Mouse (Mus musculus) liver, embryonic 12.5 days (tissue): ENCODE data around the gene Lrp6. TPM values are rescaled to one million over a fixed set of nuclear protein-coding genes. Genes with fewer than 3 reads are reported as not detected.

Source experiments
- ATAC-seq: fragments of 200-750 bp; cut with Nextera tagmentation; 2 replicates; pipeline ENCODE4 v1.8.0; 2017; ENCODE audit warnings: moderate number of reproducible peaks, mild to moderate bottlenecking, moderate library complexity
- H3K27ac ChIP-seq: fragments of 300-500 bp; sonication (generic); 2 replicates; pipeline ENCODE4 v1.5.1; 2016; ENCODE audit warnings: mild to moderate bottlenecking
- H3K27me3 ChIP-seq: fragments of 300-500 bp; sonication (generic); replicated peaks from 2 replicates; pipeline ENCODE4 v1.6.1; 2016; ENCODE audit warnings: mild to moderate bottlenecking, moderate library complexity
- H3K36me3 ChIP-seq: fragments of 300-500 bp; sonication (generic); 2 replicates; pipeline ENCODE4 v1.6.1; 2016; ENCODE audit warnings: mild to moderate bottlenecking, moderate library complexity
- H3K4me1 ChIP-seq: fragments of 300-500 bp; sonication (generic); 2 replicates; pipeline ENCODE4 v1.6.1; 2016
- H3K4me2 ChIP-seq: fragments of 300-500 bp; sonication (generic); 2 replicates; pipeline ENCODE4 v1.6.1; 2016; ENCODE audit warnings: mild to moderate bottlenecking, moderate library complexity
- H3K4me3 ChIP-seq: fragments of 300-500 bp; sonication (generic); 2 replicates; pipeline ENCODE4 v1.5.1; 2016; ENCODE audit warnings: mild to moderate bottlenecking, moderate library complexity
- H3K9ac ChIP-seq: fragments of 300-500 bp; sonication (generic); 2 replicates; pipeline ENCODE4 v1.6.1; 2016; ENCODE audit warnings: mild to moderate bottlenecking, moderate library complexity
- H3K9me3 ChIP-seq: fragments of 300-500 bp; sonication (generic); replicated peaks from 2 replicates; pipeline ENCODE4 v1.6.1; 2016; ENCODE audit warnings: mild to moderate bottlenecking, moderate library complexity
- WGBS: fragments of 180-500 bp; shearing (Covaris S2); methylation state at CpG from one replicate; pipeline ENCODE4 v1.1.7; 2016; ENCODE audit not compliant: insufficient replicate concordance; 5-methylcytosine and 5-hydroxymethylcytosine counted together
- polyA plus RNA-seq: library from polyadenylated mRNA; unstranded; fragments of >200 nt; fragmentation: Nextera tagmentation; extraction: Ambion mirVana; gene quantifications from 2 replicates; pipeline ENCODE4 v1.2.1, GENCODE M21; 2016

Lrp6 gene
- 12.6 and 13.1 TPM in 2 replicates for polyA plus RNA-seq

- Histone ChIP-seq H3K4me2 (peak within 1 kb of the TSS; percentile 86), H3K9ac (peak within 1 kb of the TSS; percentile 92), H3K4me3 (peak within 1 kb of the TSS; percentile 93), H3K27me3 (no peaks in the 10 kb centered on the region), H3K9me3 (no peaks in the 10 kb centered on the region), H3K4me1 (peaks cover 37% of the 10 kb centered on the region), H3K27ac (peak within 1 kb of the TSS; percentile 87), H3K36me3 (no peaks in the 10 kb centered on the region)
- ATAC-seq: peak; percentile 87
- WGBS: under 1% methylated on average over 90 of the region's 99 CpGs
These were observed at the start of gene Lrp6 for GRCm38 (mm10) chr6:134566818-134567485. Gene Lrp6 (minus strand): TSS chr6:134566965.

DNA sequence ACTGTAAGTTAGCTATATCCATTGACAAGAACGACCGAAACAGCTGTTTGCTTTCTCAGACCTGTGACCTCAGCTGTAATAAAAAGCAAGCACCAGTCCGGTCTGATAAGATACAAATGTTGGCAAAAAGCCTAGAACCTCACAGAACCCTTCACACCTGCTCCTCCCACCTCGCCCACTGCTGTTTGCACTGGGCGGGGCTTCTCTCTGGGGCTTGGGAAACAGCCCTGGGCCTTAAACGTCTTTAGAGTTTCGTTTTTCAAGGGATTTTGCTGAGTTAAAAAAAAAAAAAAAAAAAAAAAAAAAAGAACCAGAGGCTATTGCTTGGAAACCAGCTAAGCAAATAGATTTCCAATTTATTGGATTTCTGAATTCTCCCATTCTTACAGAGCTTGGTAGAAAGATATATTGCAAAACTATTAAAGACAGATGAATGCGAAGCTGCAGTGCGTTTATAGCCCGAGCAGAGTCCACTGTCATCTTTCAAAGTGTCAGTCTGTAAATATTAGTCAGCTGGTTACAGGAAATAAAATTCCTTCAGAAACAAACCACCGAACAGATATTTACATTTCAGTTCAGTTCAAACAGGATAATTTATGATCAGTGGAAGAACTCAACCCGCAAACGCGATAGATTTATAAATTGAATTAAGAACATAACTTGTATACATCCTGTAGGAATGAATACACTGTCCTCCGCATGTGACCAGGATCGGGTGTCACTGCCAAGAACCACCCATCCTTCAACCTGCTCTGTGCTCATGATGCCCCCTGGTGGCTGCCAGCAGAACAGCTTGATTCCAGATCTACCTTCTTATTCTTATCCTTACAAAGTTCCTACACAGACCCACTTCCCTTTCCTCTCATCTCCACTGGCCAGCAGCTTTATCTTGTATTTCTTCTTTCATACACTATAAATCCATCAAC is 48.2 kb upstream of the Lrp6 start:
- no peaks in the 10 kb centered on the region for H3K9me3 ChIP-seq
- peak overlapping the region; percentile 59 for H3K4me2 ChIP-seq
- no peak overlapping the region for H3K9ac ChIP-seq
- no peak overlapping the region for H3K27ac ChIP-seq
- ATAC-seq: peak; percentile 70
- H3K4me3 ChIP-seq: peak overlapping the region; percentile 24
- no peaks in the 10 kb centered on the region for H3K36me3 ChIP-seq
- H3K27me3 ChIP-seq: no peaks in the 10 kb centered on the region
- 17% methylated on average over 16 of the region's 16 CpGs for whole genome bisulfite sequencing
- peaks cover 13% of the 10 kb centered on the region for H3K4me1 ChIP-seq

DNA sequence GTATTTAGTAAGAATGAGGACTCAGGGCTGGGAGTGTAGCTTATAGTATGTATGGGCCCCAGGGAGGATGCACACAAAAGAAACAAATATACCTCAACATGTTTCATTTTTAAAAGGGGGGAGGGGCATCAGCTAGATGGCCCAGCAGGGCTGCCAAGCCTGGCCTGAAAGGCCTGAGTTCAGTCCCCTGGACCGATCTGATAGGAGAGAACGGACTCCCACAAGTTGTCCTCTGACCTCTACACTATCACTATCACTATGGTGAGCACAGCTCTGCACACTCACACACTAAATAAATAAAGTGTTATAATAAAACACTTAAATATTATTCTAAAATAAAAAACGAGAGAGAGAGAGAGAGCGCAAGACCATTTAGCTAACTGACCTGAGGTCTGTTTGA is 47.6 kb upstream of the Lrp6 start:
- 69% methylated on average over 4 of the region's 4 CpGs for WGBS
- peaks cover 13% of the 10 kb centered on the region for H3K4me1 ChIP-seq
- H3K4me2 ChIP-seq: peak overlapping the region; percentile 59; the same call in 1 of the 2 replicates
- H3K9ac ChIP-seq: no peak overlapping the region
- ATAC-seq: peak; percentile 63; the same call in 1 of the 2 replicates
- H3K9me3 ChIP-seq: no peaks in the 10 kb centered on the region
- H3K27me3 ChIP-seq: no peaks in the 10 kb centered on the region
- no peaks in the 10 kb centered on the region for H3K36me3 ChIP-seq
- H3K4me3 ChIP-seq: no peak overlapping the region
- H3K27ac ChIP-seq: no peak overlapping the region

DNA sequence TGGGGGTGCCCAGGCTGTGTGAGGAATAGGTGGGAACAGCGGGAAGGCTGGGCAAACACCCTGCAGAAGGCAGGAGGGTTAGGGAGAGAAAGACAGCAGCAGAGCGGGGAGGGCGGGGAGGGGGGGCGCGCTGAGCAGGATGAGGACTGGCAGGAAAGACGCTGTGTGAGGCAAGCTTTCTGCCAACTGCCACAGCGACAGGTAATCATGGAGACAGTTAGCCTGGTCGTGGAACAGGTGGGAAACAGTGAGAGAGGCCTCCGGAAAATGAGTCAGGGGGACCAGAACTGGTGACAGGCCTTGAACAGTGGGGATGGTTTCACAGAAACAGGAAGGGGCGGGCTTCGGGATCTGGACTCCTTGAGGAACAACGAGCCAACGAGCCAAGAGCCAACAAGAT is 45.1 kb upstream of the Lrp6 start:
- WGBS: 53% methylated on average over 13 of the region's 13 CpGs
- ATAC-seq: no peak
- H3K4me2 ChIP-seq: no peak overlapping the region

GRCm38 (mm10) chr6:134610380-134610779 is 43.6 kb upstream of the Lrp6 start:
- Histone ChIP-seq H3K9me3 (no peaks in the 10 kb centered on the region), H3K4me1 (peaks cover 13% of the 10 kb centered on the region), H3K4me3 (no peak overlapping the region), H3K27me3 (0 out of 2 replicates have a peak, but pooled peaks cover 1% of the 10 kb centered on the region), H3K27ac (no peak overlapping the region), H3K9ac (no peak overlapping the region), H3K4me2 (no peak overlapping the region), H3K36me3 (no peaks in the 10 kb centered on the region)
- 76% methylated on average over 9 of the region's 9 CpGs for WGBS
- no peak for ATAC-seq

More for the DNA sequence above, 45.1 kb upstream of the Lrp6 start:
- H3K9ac ChIP-seq: no peak overlapping the region
- H3K4me3 ChIP-seq: no peak overlapping the region
- no peaks in the 10 kb centered on the region for H3K36me3 ChIP-seq
- H3K4me1 ChIP-seq: peaks cover 13% of the 10 kb centered on the region
- no peaks in the 10 kb centered on the region for H3K27me3 ChIP-seq
- no peak overlapping the region for H3K27ac ChIP-seq
- H3K9me3 ChIP-seq: no peaks in the 10 kb centered on the region

DNA sequence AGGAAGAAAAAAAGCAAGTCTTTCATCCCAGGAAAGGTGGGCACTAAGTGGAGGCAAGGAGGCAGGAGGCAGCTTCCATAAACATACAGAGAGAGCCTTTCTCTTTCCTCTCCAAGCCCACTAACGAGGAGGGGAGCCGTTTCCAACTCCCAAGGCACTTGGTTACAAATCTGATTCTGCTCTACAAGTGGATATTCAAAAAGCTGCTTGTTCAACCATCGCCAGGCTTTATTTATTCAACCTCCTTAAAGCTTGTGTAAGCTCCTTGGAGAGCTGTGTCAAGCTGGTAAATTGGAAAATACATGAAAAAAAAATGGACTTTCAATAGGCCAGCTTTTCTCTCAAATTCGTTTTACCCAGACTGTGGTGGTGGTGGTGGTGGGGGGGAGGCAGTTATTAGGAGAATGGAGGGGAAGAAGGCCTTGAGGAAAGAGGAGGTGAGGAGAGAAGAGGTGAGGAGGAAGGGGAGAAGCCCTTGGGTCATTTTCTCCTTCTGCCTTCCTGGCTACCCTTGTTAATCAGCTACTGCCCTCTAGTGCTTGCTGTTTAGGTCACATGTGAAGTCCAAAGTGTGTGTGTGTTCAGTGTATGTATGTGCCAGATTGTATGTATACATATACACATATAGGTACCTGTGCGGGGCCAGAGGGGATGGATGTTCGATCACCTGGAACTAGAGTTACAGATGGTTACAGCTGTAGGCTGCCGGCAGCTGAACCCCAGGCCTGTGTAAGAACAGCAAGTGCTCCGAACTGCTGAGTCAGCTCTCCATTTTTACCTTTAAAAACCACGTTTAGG is 40.4 kb upstream of the Lrp6 start:
- Histone ChIP-seq H3K4me3 (no peak overlapping the region), H3K9ac (no peak overlapping the region), H3K27ac (no peak overlapping the region), H3K36me3 (no peaks in the 10 kb centered on the region), H3K27me3 (peaks cover 7% of the 10 kb centered on the region; the same call in 1 of the 2 replicates), H3K9me3 (no peaks in the 10 kb centered on the region), H3K4me1 (peaks cover 2% of the 10 kb centered on the region; the same call in 1 of the 2 replicates), H3K4me2 (no peak overlapping the region)
- ATAC-seq: peak; percentile 53; the same call in 1 of the 2 replicates
- WGBS: 48% methylated on average over 9 of the region's 9 CpGs

DNA sequence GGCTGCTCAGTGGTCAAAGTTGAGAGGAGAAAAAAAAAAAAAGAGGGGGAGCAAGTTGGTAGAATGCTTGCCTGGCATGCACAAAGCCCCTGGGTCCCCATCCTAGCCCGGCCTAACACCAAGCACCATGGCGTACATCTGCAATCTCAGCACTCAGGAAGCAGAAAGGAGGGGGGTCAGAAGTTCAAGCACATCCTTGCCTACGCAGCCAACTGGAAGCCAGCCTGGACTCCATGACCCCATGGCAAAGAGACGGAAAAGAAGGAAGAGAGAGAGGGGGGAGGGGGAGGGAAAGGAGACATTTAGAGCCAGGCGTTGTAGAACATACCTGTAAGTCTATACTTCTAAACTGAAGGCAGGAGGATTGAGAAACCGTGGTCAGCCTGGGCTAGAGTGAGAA is 39.8 kb upstream of the Lrp6 start:
- Histone ChIP-seq H3K9me3 (no peaks in the 10 kb centered on the region), H3K36me3 (no peaks in the 10 kb centered on the region), H3K4me1 (peaks cover 6% of the 10 kb centered on the region; the same call in 1 of the 2 replicates), H3K9ac (no peak overlapping the region), H3K4me3 (no peak overlapping the region), H3K4me2 (no peak overlapping the region), H3K27me3 (peaks cover 7% of the 10 kb centered on the region; the same call in 1 of the 2 replicates), H3K27ac (no peak overlapping the region)
- ATAC-seq: no peak
- 57% methylated on average over 6 of the region's 6 CpGs for WGBS

GRCm38 (mm10) chr6:134605196-134605595 is 38.4 kb upstream of the Lrp6 start:
- Histone ChIP-seq H3K27ac (no peak overlapping the region), H3K27me3 (peaks cover 7% of the 10 kb centered on the region; the same call in 1 of the 2 replicates), H3K4me1 (peaks cover 6% of the 10 kb centered on the region; the same call in 1 of the 2 replicates), H3K4me2 (no peak overlapping the region), H3K9ac (no peak overlapping the region), H3K9me3 (no peaks in the 10 kb centered on the region), H3K36me3 (no peaks in the 10 kb centered on the region), H3K4me3 (no peak overlapping the region)
- no peak for ATAC-seq
- WGBS: 71% methylated on average over 3 of the region's 3 CpGs

DNA sequence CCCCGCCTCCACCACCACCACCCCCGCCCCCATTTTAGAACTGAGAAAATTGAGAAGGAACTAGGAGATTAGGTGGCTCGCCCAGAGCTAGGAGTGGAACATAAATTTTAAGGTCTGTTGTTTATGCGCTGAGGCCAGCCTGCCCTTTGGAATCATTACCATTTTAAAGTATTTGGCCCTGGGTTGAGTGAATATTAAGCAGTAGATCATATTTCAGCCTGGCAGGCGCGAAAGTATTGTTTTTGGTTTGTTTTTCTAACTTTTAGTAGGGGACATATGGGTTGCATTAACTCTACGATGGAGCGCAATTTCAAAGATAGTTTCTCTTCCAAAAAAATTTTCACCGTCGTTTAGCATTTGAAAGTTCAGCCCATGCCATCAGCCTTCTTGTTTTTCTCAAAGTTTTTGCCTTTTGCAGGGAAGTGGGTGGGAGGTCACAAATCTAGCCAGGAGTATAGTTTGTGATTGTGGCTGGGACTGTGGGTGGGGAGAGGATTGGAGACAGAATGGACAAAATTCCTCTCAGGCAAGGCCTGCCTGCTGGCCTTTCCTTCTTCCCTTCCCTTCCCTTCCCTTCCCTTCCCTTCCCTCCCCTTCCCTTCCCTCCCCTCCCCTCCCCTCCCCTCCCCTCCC is 35.7 kb upstream of the Lrp6 start:
- WGBS: 45% methylated on average over 10 of the region's 10 CpGs
- no peak for ATAC-seq

GRCm38 (mm10) chr6:134601766-134602165 is 35.0 kb upstream of the Lrp6 start:
- Histone ChIP-seq H3K4me1 (peaks cover 6% of the 10 kb centered on the region; the same call in 1 of the 2 replicates), H3K4me2 (no peak overlapping the region), H3K9ac (no peak overlapping the region), H3K36me3 (no peaks in the 10 kb centered on the region), H3K27ac (no peak overlapping the region), H3K27me3 (peaks cover 7% of the 10 kb centered on the region; the same call in 1 of the 2 replicates), H3K9me3 (no peaks in the 10 kb centered on the region), H3K4me3 (no peak overlapping the region)
- 37% methylated on average over 3 of the region's 3 CpGs for WGBS
- ATAC-seq: no peak; the same call in 1 of the 2 replicates

More for the DNA sequence above, 35.7 kb upstream of the Lrp6 start:
- Histone ChIP-seq H3K27me3 (peaks cover 7% of the 10 kb centered on the region; the same call in 1 of the 2 replicates), H3K9me3 (no peaks in the 10 kb centered on the region), H3K27ac (no peak overlapping the region), H3K4me3 (no peak overlapping the region), H3K4me1 (peaks cover 6% of the 10 kb centered on the region; the same call in 1 of the 2 replicates), H3K9ac (no peak overlapping the region), H3K4me2 (no peak overlapping the region), H3K36me3 (no peaks in the 10 kb centered on the region)

GRCm38 (mm10) chr6:134601130-134601529 is 34.4 kb upstream of the Lrp6 start:
- H3K27ac ChIP-seq: no peak overlapping the region

More at GRCm38 (mm10) chr6:134601130-134601529, 34.4 kb upstream of the Lrp6 start:
- Histone ChIP-seq H3K9ac (no peak overlapping the region), H3K36me3 (no peaks in the 10 kb centered on the region), H3K4me1 (peaks cover 6% of the 10 kb centered on the region; the same call in 1 of the 2 replicates), H3K27me3 (peaks cover 7% of the 10 kb centered on the region; the same call in 1 of the 2 replicates), H3K4me2 (no peak overlapping the region), H3K4me3 (no peak overlapping the region), H3K9me3 (no peaks in the 10 kb centered on the region)
- ATAC-seq: no peak
- WGBS: 46% methylated on average over 7 of the region's 7 CpGs
